Mouse (Mus musculus) kidney, postnatal 0 days (tissue): ENCODE results near the gene Dnah3. TPM values are rescaled to one million over a fixed set of nuclear protein-coding genes. Genes with fewer than 3 reads are reported as not detected.

ENCODE experiments used
- ATAC-seq: fragments of 200-750 bp; cut with Nextera tagmentation; replicated peaks from 2 replicates; pipeline ENCODE4 v1.8.0; 2017; ENCODE audit warnings: low read depth, moderate number of reproducible peaks, moderate TSS enrichment, moderate library complexity; ENCODE audit not compliant: low FRiP score
- DNase-seq: peaks from one replicate; pipeline ENCODE4 v3.0.0-alpha.2; 2016; ENCODE audit warnings: low spot score
- H3K27ac ChIP-seq: fragments of 300-500 bp; sonication (generic); 2 replicates; pipeline ENCODE4 v1.5.1; 2014; ENCODE audit warnings: mild to moderate bottlenecking
- H3K27me3 ChIP-seq: fragments of 300-500 bp; sonication (generic); 2 replicates; pipeline ENCODE4 v1.6.1; 2014; ENCODE audit warnings: low read length, mixed read lengths; ENCODE audit not compliant: insufficient read depth
- H3K36me3 ChIP-seq: fragments of 300-500 bp; sonication (generic); 2 replicates; pipeline ENCODE4 v1.6.1; 2014; ENCODE audit warnings: low read length, mixed read lengths; ENCODE audit not compliant: insufficient read depth
- H3K4me1 ChIP-seq: fragments of 300-500 bp; sonication (generic); replicated peaks from 2 replicates; pipeline ENCODE4 v1.6.1; 2014; ENCODE audit warnings: antibody characterized with exemption, low read length, mixed read lengths; ENCODE audit not compliant: insufficient read depth
- H3K4me2 ChIP-seq: fragments of 300-500 bp; sonication (generic); 2 replicates; pipeline ENCODE4 v1.6.1; 2014; ENCODE audit warnings: mild to moderate bottlenecking, low read length, moderate library complexity, mixed read lengths
- H3K4me3 ChIP-seq: fragments of 300-500 bp; sonication (generic); replicated peaks from 2 replicates; pipeline ENCODE4 v1.5.1; 2014; ENCODE audit warnings: low read depth, low read length
- H3K9ac ChIP-seq: fragments of 300-500 bp; sonication (generic); 2 replicates; pipeline ENCODE4 v1.6.1; 2014; ENCODE audit warnings: low read depth, low read length
- H3K9me3 ChIP-seq: fragments of 300-500 bp; sonication (generic); replicated peaks from 2 replicates; pipeline ENCODE4 v1.6.1; 2016; ENCODE audit warnings: low read length, inconsistent platforms, mixed read lengths
- CTCF ChIP-seq: IDR thresholded peaks from 2 replicates; pipeline ENCODE4 v1.5.1; 2016; ENCODE audit warnings: antibody characterized with exemption, low read depth, mild to moderate bottlenecking, moderate library complexity
- WGBS: fragments of 180-500 bp; shearing (Covaris S2); extraction: QIAGEN DNeasy Blood & Tissue Kit; methylation state at CpG from one replicate; pipeline ENCODE4 v1.1.7; 2014; 5-methylcytosine and 5-hydroxymethylcytosine counted together
- polyA plus RNA-seq: library from polyadenylated mRNA; unstranded; fragments of >200 nt; fragmentation: Nextera tagmentation; extraction: Ambion mirVana; gene quantifications from 2 replicates; pipeline ENCODE4 v1.2.1, GENCODE M21; 2015

Dnah3 gene
- polyA plus RNA-seq, 1 experiment from 2014 or later: 0.01 TPM

DNA sequence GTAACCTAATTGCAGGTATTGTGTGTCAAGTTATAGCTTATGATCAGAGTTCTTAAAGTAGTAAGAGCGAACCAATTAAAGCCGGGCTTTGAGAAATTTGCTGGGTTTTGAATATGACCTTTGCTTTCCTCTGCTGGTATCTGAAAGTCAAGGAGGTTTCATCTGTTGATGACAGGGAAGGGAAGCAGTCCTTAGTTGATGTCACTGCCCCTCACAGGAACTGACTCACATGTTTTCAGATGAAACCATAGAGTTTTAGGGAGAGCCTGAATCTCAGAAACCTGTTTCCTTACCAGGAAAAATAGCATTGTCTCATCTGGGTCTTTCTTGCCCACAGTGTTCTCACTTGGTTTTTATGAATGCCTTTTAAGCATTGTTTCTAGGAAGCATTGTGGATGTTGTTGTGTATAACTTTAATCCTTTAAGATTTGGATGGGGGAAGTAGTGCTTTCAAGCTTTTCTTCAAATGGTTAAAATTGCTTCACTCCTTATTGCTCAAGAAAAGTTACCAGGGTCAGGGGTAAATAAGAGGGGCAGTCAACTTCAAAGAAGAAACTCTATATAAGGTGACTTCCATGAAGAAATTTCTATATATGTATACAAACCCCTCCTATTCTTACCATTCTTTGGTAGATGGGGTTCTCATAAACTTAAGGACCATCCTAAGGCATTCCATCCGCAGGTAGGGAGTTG is 188.4 kb downstream of the Dnah3 start:
- no peaks in the 10 kb centered on the region for H3K4me1 ChIP-seq
- no peak overlapping the region for H3K4me2 ChIP-seq
- TF ChIP-seq CTCF: no peak
- H3K9me3 ChIP-seq: no peaks in the 10 kb centered on the region
- no peaks in the 10 kb centered on the region for H3K36me3 ChIP-seq
- no peak overlapping the region for H3K27ac ChIP-seq
- no peak for DNase-seq
- no peak for ATAC-seq
- no peaks in the 10 kb centered on the region for H3K27me3 ChIP-seq
- no peak overlapping the region for H3K9ac ChIP-seq
- no peak overlapping the region for H3K4me3 ChIP-seq
- WGBS: 86% methylated on average over 3 of the region's 3 CpGs

DNA sequence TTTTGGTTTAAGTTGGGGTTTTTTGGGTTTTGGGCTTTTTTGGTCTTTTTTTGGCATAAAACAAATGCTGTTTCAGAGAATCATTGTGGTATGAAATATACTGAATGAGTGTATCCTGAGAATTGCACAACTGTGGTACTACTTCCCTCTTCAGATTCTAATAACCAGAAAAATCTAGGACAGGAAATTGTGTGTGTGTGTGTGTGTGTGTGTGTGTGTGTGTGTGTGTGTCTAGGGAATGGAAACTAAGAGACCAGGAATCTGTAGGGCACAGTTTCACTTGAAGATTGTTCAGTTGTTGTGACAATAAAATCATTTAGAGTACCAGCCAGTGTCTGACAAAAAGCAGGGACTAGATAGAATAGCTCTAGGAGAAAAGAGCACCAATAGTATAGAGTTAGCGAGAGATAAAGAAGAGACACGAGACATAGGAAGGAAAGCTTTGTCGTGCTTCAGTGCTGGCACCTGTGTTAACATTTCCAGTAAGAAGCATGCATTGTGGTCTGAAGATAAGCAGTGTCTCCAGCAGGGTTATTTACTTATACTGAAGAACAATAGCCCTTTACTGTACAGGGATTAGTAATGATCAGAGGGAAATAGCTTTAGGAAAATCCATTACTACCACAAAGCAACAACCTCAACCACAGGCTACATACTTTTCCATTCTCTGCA is 195.6 kb downstream of the Dnah3 start:
- 59% methylated on average over 3 of the region's 3 CpGs for WGBS

DNA sequence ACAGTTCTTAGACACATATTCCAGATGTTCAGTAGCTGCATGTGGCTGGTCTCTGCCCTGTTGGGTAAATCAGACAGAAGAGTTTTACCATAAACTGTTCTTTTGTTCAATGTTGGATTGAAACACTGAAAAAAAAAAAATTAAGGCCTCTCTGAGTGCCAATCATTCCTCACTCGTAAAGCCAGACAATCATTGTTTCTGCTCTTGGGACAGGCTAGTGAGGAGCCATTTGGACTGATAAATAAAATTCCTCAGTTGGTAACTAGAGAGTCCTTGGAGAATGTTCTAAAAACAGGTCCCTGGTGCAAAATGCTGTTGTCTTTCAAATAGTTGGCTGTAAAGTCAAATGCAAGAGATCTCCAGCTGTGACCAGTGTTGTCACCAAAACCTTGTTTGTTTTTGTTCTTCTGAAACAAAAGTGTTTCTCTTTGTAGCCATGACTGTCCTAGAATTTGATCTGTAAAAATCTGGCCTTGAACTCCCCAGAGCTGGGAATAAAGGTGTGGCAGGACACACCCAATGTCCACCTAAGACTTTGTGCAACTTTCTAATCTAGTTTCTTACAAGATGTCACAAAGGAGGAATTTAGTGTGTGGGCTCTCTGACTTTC is 196.7 kb downstream of the Dnah3 start:
- Histone ChIP-seq H3K4me1 (0 out of 2 replicates have a peak, but pooled peaks cover 6% of the 10 kb centered on the region), H3K27me3 (no peaks in the 10 kb centered on the region), H3K27ac (no peak overlapping the region), H3K4me2 (no peak overlapping the region), H3K9ac (no peak overlapping the region), H3K36me3 (no peaks in the 10 kb centered on the region), H3K9me3 (no peaks in the 10 kb centered on the region), H3K4me3 (no peak overlapping the region)
- DNase-seq (no peak), ATAC-seq (no peak)
- TF ChIP-seq CTCF: no peak
- WGBS: 73% methylated on average over 1 of the region's 1 CpGs

More for the DNA sequence above, 195.6 kb downstream of the Dnah3 start:
- Histone ChIP-seq H3K4me3 (no peak overlapping the region), H3K27me3 (no peaks in the 10 kb centered on the region), H3K27ac (no peak overlapping the region), H3K4me2 (no peak overlapping the region), H3K9me3 (no peaks in the 10 kb centered on the region), H3K9ac (no peak overlapping the region), H3K4me1 (0 out of 2 replicates have a peak, but pooled peaks cover 2% of the 10 kb centered on the region), H3K36me3 (no peaks in the 10 kb centered on the region)
- ATAC-seq (no peak), DNase-seq (no peak)
- no peak for TF ChIP-seq CTCF

DNA sequence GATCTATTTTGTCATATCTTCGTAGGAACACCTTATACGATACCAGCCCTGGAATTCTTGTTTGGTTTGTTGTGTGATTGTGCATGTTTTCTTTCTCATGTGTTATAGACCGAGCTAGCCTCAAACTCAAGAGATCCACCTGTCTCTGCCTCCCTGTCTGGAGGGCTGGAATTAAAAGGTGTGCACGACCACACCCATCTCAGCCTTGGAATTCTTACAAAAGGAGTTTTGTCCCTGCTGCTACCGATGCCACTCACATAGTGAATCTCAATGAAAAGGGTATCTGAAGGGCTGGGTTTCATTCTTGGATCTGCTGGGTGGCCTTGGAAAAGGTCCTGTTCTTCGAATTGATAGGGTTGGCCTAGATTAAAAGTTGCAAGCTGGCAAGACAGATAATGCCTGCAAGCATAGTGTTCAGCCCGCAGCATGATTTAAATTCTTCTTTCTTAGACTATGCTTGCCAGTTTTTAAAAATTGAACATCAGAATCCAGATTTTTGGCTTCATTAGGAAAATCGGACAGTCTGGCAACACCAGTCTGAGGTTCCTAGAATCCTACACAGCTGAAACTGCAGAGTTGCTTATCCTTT is 197.5 kb downstream of the Dnah3 start:
- H3K27me3 ChIP-seq: no peaks in the 10 kb centered on the region
- no peak overlapping the region for H3K27ac ChIP-seq
- no peak for ATAC-seq
- H3K36me3 ChIP-seq: no peaks in the 10 kb centered on the region
- no peak overlapping the region for H3K9ac ChIP-seq
- no peak for DNase-seq
- TF ChIP-seq CTCF: no peak
- no peak overlapping the region for H3K4me2 ChIP-seq
- no peaks in the 10 kb centered on the region for H3K9me3 ChIP-seq
- WGBS: 93% methylated on average over 8 of the region's 8 CpGs
- no peak overlapping the region for H3K4me3 ChIP-seq
- 0 out of 2 replicates have a peak, but pooled peaks cover 6% of the 10 kb centered on the region for H3K4me1 ChIP-seq

DNA sequence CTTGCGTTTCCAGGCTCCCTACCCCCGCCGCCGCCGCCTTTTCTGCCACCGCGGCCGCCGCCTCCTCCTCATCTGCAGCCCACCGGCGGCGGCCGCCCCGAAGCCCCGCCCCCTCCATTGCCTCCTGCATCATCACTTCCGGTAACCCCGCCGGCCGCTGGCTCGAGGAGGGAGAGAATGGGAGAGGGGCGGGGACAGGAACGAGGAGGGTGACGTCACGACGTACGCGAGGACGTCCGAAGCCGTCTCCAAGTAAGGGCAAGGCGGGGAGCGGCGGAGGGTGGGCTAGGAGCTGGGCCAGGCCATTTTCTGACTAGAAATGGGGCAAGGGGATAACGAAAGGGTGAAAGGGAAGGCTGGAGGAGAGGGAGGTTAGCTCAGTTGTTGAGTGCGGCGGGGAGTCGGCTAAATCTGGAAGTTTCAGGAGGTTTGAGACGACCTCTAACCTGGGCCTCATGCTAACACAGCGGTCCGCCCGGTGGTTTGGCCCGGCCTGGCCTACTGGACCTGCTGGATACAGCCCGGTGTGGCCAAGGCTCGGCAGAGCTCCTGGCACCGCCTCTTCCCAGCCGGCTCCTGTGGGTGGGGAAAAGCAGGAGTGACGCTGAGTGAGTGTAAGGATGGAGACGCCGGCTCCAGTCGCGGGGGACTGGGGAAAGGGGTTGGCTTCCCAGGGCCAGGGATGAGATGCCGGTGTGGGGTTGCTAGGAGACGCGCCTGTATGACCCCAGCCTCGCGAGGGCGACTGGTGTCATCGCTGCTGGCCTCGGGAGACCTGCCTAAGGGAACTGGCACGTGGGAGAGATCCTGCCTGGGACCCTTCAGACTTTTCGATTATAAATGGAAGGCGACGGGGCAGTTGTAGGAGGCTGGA is 199.2 kb downstream of the Dnah3 start, which contains the start of the genes Lyrm1 and Dcun1d3:
TSS of gene Lyrm1 (plus strand) at position 223 of the 874 bp plus-strand sequence.
TSS of gene Dcun1d3 (minus strand) at position 660 of the 874 bp plus-strand sequence.
- H3K4me2 ChIP-seq: peak within 1 kb of the TSS; percentile 87
- H3K27me3 ChIP-seq: no peaks in the 10 kb centered on the region
- no peaks in the 10 kb centered on the region for H3K9me3 ChIP-seq
- ATAC-seq: peak; percentile 98
- DNase-seq: peak; percentile 99
- 0 out of 2 replicates have a peak, but pooled peaks cover 6% of the 10 kb centered on the region for H3K4me1 ChIP-seq
- TF ChIP-seq CTCF: no peak
- 0% methylated on average over 63 of the region's 63 CpGs for WGBS
- H3K27ac ChIP-seq: peak within 1 kb of the TSS; percentile 98
- H3K9ac ChIP-seq: peak within 1 kb of the TSS; percentile 81
- peak within 1 kb of the TSS; percentile 83 for H3K4me3 ChIP-seq
- no peaks in the 10 kb centered on the region for H3K36me3 ChIP-seq
